Mouse (Mus musculus): ENCODE results near the gene Ctnna2. TPM values are rescaled to one million over a fixed set of nuclear protein-coding genes. Genes with fewer than 3 reads are reported as not detected.

The Ctnna2 gene
- polyA plus RNA-seq, 1 experiment = not detected

- H3K9me3 ChIP-seq (ENCODE audit: control insufficient read depth, low read length) = peaks cover 2% of the 10 kb centered on the region; the same call in 1 of the 2 replicates
- H3K4me3 ChIP-seq (replicated peaks) = no peak overlapping the region
- no peaks in the 10 kb centered on the region for H3K36me3 ChIP-seq (ENCODE audit: control insufficient read depth)
- no peaks in the 10 kb centered on the region for H3K27me3 ChIP-seq (ENCODE audit: control insufficient read depth)
- TF ChIP-seq TAL1 (IDR thresholded peaks at IDR 0.05; ENCODE audit: low read length) (no peak), GATA1 (IDR thresholded peaks at IDR 0.05; ENCODE audit: low read length) (no peak)
- H3K4me1 ChIP-seq (ENCODE audit: control insufficient read depth) = no peaks in the 10 kb centered on the region
Observed at GRCm38 (mm10) chr6:76984773-76985172, 994.7 kb downstream of the Ctnna2 start.

DNA sequence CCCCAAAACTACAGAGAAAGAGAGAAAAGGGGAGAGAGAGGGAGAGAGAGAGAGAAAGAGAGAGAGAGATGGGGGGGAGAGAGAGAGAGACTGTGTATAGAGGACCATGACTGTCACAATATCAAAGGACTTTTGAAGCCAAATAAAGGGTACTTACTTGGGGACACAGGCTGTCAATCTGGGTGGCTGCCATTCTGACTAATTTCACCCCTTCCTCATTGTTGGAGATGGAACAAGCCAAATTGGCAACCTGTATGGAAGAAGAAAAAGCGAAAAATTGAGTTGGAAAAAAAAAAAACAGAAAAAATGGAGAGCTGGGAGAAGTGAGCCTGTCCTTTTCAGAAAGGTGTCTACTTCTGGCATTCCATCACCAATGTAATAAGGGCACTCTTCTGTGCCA lies 997.8 kb downstream of the Ctnna2 start:
- Histone ChIP-seq H3K36me3 (ENCODE audit: control insufficient read depth) (no peaks in the 10 kb centered on the region), H3K4me1 (ENCODE audit: control insufficient read depth) (no peaks in the 10 kb centered on the region), H3K9me3 (ENCODE audit: control insufficient read depth, low read length) (peaks cover 2% of the 10 kb centered on the region; the same call in 1 of the 2 replicates), H3K4me3 (replicated peaks) (no peak overlapping the region), H3K27me3 (ENCODE audit: control insufficient read depth) (no peaks in the 10 kb centered on the region)
- no peak for TF ChIP-seq GATA1 (IDR thresholded peaks at IDR 0.05; ENCODE audit: low read length)
- TF ChIP-seq TAL1 (IDR thresholded peaks at IDR 0.05; ENCODE audit: low read length) = no peak

- no peaks in the 10 kb centered on the region for H3K4me1 ChIP-seq (ENCODE audit: control insufficient read depth)
- H3K4me3 ChIP-seq (replicated peaks) = no peak overlapping the region
- no peaks in the 10 kb centered on the region for H3K27me3 ChIP-seq (ENCODE audit: control insufficient read depth)
- TF ChIP-seq GATA1 (IDR thresholded peaks at IDR 0.05; ENCODE audit: low read length) = no peak
- TF ChIP-seq TAL1 (IDR thresholded peaks at IDR 0.05; ENCODE audit: low read length) = no peak
- peaks cover 2% of the 10 kb centered on the region; the same call in 1 of the 2 replicates for H3K9me3 ChIP-seq (ENCODE audit: control insufficient read depth, low read length)
- no peaks in the 10 kb centered on the region for H3K36me3 ChIP-seq (ENCODE audit: control insufficient read depth)
Observed at GRCm38 (mm10) chr6:76979247-76979850, 1000.1 kb downstream of the Ctnna2 start.

GRCm38 (mm10) chr6:76977817-76978216 lies 1001.7 kb downstream of the Ctnna2 start:
- peaks cover 2% of the 10 kb centered on the region; the same call in 1 of the 2 replicates for H3K9me3 ChIP-seq (ENCODE audit: control insufficient read depth, low read length)
- H3K27me3 ChIP-seq (ENCODE audit: control insufficient read depth) = no peaks in the 10 kb centered on the region
- TF ChIP-seq GATA1 (IDR thresholded peaks at IDR 0.05; ENCODE audit: low read length) = no peak
- no peak for TF ChIP-seq TAL1 (IDR thresholded peaks at IDR 0.05; ENCODE audit: low read length)
- no peaks in the 10 kb centered on the region for H3K4me1 ChIP-seq (ENCODE audit: control insufficient read depth)
- no peak overlapping the region for H3K4me3 ChIP-seq (replicated peaks)
- H3K36me3 ChIP-seq (ENCODE audit: control insufficient read depth) = no peaks in the 10 kb centered on the region

- TF ChIP-seq TAL1 (IDR thresholded peaks at IDR 0.05; ENCODE audit: low read length) (no peak), GATA1 (IDR thresholded peaks at IDR 0.05; ENCODE audit: low read length) (no peak)
- Histone ChIP-seq H3K36me3 (ENCODE audit: control insufficient read depth) (no peaks in the 10 kb centered on the region), H3K9me3 (ENCODE audit: control insufficient read depth, low read length) (no peaks in the 10 kb centered on the region; the same call in 1 of the 2 replicates), H3K4me1 (ENCODE audit: control insufficient read depth) (no peaks in the 10 kb centered on the region), H3K27me3 (ENCODE audit: control insufficient read depth) (no peaks in the 10 kb centered on the region), H3K4me3 (replicated peaks) (no peak overlapping the region)
Observed at GRCm38 (mm10) chr6:76974297-76974696, 1005.2 kb downstream of the Ctnna2 start.

DNA sequence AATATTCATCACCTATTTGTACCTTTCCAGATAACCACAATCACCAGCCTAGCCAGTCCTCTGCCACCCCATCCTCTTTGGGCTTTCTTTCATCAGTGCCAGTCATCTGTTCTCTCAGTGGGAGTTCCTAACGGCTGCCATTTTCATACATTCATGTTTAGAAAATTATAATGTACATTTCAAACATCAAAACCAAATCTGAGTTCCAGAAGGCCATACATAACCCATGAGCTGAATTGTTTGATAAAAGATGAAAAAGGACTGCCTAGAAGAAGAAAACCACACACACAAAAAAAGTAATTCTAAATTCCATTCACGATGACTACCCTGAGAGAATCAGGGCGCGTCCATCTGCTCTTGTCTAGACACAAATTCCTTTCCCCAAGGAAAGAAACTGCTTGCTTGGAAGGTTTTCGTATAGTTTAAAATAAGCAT lies 1014.5 kb downstream of the Ctnna2 start:
- Histone ChIP-seq H3K9me3 (ENCODE audit: control insufficient read depth, low read length) (no peaks in the 10 kb centered on the region; the same call in 1 of the 2 replicates), H3K27me3 (ENCODE audit: control insufficient read depth) (no peaks in the 10 kb centered on the region), H3K36me3 (ENCODE audit: control insufficient read depth) (no peaks in the 10 kb centered on the region), H3K4me1 (ENCODE audit: control insufficient read depth) (no peaks in the 10 kb centered on the region), H3K4me3 (replicated peaks) (no peak overlapping the region)
- no peak for TF ChIP-seq TAL1 (IDR thresholded peaks at IDR 0.05; ENCODE audit: low read length)
- no peak for TF ChIP-seq GATA1 (IDR thresholded peaks at IDR 0.05; ENCODE audit: low read length)

DNA sequence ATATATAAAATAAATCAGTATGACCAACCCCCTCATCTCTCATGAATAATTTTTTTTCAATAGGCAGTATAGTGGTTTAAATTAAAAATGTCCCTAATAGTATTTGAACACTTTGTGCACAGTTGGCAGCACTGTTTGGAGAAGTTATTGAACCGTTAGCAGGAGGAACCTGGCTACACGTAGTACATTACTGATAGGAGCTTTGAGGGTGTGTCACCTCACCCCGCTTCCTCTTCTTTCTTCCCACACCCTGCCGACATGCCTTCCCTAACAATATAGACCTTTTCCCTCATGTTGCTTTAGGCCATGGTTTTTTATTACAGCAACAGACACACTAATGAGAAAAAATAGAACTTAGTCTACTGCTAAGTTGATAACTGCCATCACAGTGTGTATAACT lies 1071.4 kb downstream of the Ctnna2 start:
- no peaks in the 10 kb centered on the region for H3K27me3 ChIP-seq (ENCODE audit: control insufficient read depth)
- TF ChIP-seq TAL1 (IDR thresholded peaks at IDR 0.05; ENCODE audit: low read length) = no peak
- no peaks in the 10 kb centered on the region for H3K4me1 ChIP-seq (ENCODE audit: control insufficient read depth)
- H3K36me3 ChIP-seq (ENCODE audit: control insufficient read depth) = no peaks in the 10 kb centered on the region
- no peaks in the 10 kb centered on the region for H3K9me3 ChIP-seq (ENCODE audit: control insufficient read depth, low read length)
- no peak overlapping the region for H3K4me3 ChIP-seq (replicated peaks)

DNA sequence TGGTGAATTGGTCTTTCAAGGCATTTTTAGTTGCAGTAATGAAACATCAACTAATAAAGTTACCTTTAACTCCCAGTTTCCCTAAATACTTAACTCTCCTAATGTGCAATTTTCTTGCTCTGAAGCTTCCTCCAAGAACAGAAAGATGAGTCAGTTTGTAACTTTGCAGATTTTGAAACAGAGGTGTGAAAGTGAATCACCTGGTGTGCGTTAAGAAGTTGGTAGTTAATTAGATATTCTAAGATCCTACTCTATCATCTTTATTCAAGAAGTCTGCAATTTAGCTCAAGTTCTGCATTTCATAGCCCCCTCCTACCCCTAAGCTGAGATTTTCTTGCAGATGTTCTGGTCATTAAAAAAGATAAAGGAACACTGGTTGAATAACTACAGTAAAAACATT lies 1082.3 kb downstream of the Ctnna2 start:
- no peaks in the 10 kb centered on the region; the same call in 1 of the 2 replicates for H3K9me3 ChIP-seq (ENCODE audit: control insufficient read depth, low read length)
- TF ChIP-seq TAL1 (IDR thresholded peaks at IDR 0.05; ENCODE audit: low read length) (no peak), GATA1 (IDR thresholded peaks at IDR 0.05; ENCODE audit: low read length) (no peak)
- H3K4me3 ChIP-seq (replicated peaks) = no peak overlapping the region
- H3K4me1 ChIP-seq (ENCODE audit: control insufficient read depth) = no peaks in the 10 kb centered on the region
- no peaks in the 10 kb centered on the region for H3K27me3 ChIP-seq (ENCODE audit: control insufficient read depth)
- H3K36me3 ChIP-seq (ENCODE audit: control insufficient read depth) = no peaks in the 10 kb centered on the region

Measured in erythroblast, embryonic 14.5 days (primary cell).